Mouse (Mus musculus) pancreas, adult 10 weeks (tissue): ENCODE results near the gene Pask. TPM values are rescaled to one million over a fixed set of nuclear protein-coding genes. Genes with fewer than 3 reads are reported as not detected.

Source experiments
- polyA plus RNA-seq: library from polyadenylated mRNA; stranded (reverse); fragments of 350-450 nt; fragmentation: Illumina TruSeq; extraction: RNeasy Lipid Tissue Mini Kit (QIAGEN cat#74804); gene quantifications from one replicate; pipeline ENCODE4 v1.2.3, GENCODE M21; 2015; ENCODE audit warnings: low read depth, low replicate concordance; ENCODE audit not compliant: insufficient read depth

Pask gene
- polyA plus RNA-seq = 0.48 TPM

DNA sequence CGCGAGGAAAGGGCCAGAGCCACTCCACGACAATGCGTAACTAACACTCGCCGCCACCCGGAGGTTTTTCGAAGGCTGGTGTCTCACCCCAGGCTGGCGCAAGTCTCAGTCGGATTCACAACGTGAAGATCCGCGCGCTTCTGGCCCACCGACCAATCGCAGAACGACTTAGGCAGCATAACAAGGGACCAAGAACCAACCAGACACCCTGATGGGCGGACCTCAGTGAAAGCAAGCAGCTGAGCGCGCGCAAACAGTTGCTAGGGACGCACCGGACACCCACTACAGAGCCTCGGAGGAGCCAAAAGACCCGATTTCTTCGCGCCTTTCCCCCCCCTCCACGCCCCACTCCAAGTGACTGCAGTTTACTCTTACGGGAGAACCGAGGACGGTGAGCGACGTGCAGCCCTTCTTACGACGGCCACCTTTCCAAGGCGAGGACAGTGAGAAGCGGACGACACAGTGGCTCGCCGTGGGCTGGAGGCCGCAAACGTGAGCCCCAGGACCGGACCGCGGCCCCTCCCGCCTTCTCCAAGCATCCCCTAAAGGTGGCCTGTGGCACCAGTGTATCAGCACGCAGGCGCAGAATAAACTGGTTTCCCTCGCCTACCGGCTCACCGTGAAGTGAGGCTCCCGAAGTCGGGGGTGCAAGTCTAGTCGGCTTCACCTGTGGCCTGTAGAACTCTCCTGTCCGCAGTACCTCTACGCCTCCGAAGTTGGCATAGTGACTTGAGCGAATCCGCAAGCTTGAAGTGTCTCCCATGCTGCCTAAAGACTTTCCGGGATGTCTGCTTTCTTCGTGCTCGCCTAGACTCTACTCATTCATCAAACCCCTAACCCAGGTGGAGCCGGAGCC lies at the start of gene Pask, which contains the start of gene Ppp1r7:
TSS of gene Pask (minus strand) at position 835 of the 856 bp plus-strand sequence.
TSS of gene Ppp1r7 (plus strand) at position 207 of the 856 bp plus-strand sequence.

DNA sequence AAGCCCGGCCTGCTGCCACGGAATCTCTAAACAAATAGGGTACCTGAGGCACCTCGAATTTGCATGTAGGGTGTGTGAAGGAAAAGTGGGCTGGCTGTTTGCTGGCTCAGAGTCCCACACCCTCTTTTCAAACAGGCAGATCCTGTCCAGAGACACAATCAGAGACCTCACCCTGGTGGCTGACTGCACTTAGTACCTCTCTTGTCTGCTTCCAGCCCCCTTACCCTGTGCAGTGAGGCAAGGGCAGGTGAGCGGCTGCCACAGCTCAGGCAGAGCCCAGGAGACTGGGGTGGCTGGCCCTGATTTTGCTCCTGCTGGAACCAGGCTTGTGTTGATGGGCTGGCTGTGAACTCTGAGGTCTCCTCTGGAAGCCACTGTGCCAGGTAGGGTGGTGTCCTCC lies 30.4 kb upstream of the Pask start, which contains the start of gene Ano7:
TSS of gene Ano7 (plus strand) at position 266 of the 400 bp plus-strand sequence.

DNA sequence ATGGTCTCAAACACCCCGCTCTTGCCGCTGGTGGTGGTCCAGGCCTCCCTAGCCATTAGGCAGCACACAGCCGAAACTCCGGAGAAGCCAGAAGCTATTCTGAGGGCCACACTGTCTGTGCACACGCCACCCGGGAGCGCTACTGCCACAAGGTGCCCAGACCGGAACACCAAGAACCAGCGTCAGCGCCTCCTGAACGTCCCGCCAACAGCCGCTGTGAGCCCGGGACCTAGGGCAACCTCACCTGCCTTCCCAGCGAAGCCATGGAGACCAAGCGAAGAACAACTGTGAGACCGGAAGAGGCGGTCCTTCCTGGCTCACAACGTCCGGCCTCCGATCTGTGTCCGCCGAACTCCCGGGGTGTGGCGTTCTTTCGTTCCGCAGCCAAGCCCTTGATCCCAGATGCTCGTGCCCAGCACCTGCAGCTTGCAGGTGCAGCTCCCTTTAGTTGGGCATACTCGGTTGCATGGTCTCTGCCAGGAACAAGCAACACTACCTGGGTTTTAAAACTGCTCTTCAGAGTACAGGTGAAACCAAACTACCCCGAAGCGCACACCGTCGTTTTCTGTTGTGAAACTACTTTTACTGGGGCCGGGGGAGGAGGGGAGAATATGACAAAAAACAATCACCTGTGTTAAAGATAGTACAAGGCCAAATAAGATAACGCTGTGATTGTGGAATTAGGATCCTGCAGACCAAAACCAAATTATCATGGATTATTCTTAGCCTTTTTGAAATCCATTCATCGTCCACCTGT lies 37.5 kb downstream of the Pask start, which contains the start of gene Mterf4:
TSS of gene Mterf4 (minus strand) at position 335 of the 757 bp plus-strand sequence.

Other genes with a start within 250 kb of the Pask start
- 3.3 TPM for gene Kif1a, start 241.5 kb downstream of the Pask start, polyA plus RNA-seq
- gene Agxt, start 208.2 kb downstream of the Pask start, polyA plus RNA-seq = not detected
- not detected for gene 2310007B03Rik, start 182.5 kb downstream of the Pask start, polyA plus RNA-seq
- not detected for gene Crocc2, start 174.8 kb downstream of the Pask start, polyA plus RNA-seq
- gene Sned1, start 107.6 kb downstream of the Pask start, polyA plus RNA-seq = 9.7 TPM
- 5.6 TPM for gene Mterf4, start 37.6 kb downstream of the Pask start, polyA plus RNA-seq
- 1.8 TPM for gene Ppp1r7, start 628 bp downstream of the Pask start, polyA plus RNA-seq
- not detected for gene Ano7, start 30.4 kb upstream of the Pask start, polyA plus RNA-seq
- gene Hdlbp, start 135.3 kb upstream of the Pask start, polyA plus RNA-seq = 68.6 TPM
- gene Farp2, start 168.6 kb upstream of the Pask start, polyA plus RNA-seq = 2.7 TPM